Mouse (Mus musculus): ENCODE data around the gene Thap11. TPM values are rescaled to one million over a fixed set of nuclear protein-coding genes. Genes with fewer than 3 reads are reported as not detected.

Gene Thap11
- polyA plus RNA-seq, 1 experiment from 2014 or later, result 58.7 TPM

DNA sequence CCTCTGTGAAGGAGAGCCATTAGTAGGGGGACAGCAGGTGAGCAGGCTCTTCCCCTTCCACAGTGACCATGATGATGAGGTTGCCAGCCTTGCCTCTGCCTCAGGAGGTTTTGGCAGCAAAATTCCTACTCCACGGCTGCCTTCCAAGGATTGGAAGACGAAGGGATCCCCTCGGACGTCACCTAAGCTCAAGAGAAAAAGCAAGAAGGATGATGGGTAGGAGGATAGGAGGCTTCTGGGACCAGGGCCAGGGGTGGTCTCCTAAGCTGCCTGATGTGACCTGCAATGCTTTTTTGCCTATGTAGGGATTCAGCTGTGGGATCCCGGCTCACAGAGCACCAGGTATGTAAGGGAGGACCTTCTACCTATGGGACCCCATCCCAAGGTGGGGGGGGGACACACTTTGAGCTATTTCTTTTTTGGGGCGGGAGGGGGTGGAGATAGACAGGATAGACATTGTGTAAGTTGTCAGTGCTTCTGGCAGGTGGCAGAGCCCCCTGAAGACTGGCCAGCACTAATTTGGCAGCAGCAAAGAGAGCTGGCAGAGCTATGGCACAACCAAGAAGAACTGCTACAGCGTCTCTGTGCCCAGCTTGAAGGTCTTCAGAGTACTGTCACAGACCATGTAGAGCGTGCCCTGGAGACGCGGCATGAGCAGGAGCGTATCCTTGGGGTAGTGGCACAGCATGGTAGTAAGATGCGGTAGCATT, 35.0 kb downstream of the Thap11 start:
- H3K4me2 ChIP-seq, result no peak overlapping the region
- no peak for ATAC-seq (ENCODE audit: low FRiP score)
- peaks cover 92% of the 10 kb centered on the region for H3K36me3 ChIP-seq
- no peaks in the 10 kb centered on the region for H3K9me3 ChIP-seq
- no peaks in the 10 kb centered on the region for H3K27me3 ChIP-seq
- peaks cover 10% of the 10 kb centered on the region for H3K4me1 ChIP-seq (replicated peaks)
- H3K9ac ChIP-seq, result no peak overlapping the region
- WGBS, result 94% methylated on average over 12 of the region's 12 CpGs
- H3K27ac ChIP-seq, result no peak overlapping the region
- no peak overlapping the region for H3K4me3 ChIP-seq

DNA sequence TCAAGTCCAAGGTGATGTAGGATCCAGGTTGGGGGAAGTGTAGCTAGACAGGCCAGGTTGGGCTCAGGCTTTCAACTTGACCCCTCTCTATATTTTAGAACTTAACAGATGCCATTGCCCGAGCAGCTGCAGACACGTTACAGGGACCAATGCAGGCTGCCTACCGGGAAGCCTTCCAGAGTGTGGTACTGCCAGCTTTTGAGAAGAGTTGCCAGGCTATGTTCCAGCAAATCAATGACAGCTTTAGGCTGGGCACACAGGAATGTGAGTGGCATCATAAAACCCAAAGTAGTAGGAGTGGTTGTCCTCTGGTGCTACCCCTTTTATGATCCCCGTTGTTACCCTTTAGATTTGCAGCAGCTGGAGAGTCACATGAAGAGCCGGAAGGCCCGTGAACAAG, 35.9 kb downstream of the Thap11 start:
- no peak for ATAC-seq (ENCODE audit: low FRiP score)
- 94% methylated on average over 6 of the region's 6 CpGs for WGBS
- no peak overlapping the region for H3K4me2 ChIP-seq
- no peak overlapping the region for H3K4me3 ChIP-seq
- H3K4me1 ChIP-seq (replicated peaks), result peaks cover 10% of the 10 kb centered on the region
- no peaks in the 10 kb centered on the region for H3K9me3 ChIP-seq
- peaks cover 90% of the 10 kb centered on the region for H3K36me3 ChIP-seq
- no peak overlapping the region for H3K27ac ChIP-seq
- no peaks in the 10 kb centered on the region for H3K27me3 ChIP-seq
- no peak overlapping the region for H3K9ac ChIP-seq

DNA sequence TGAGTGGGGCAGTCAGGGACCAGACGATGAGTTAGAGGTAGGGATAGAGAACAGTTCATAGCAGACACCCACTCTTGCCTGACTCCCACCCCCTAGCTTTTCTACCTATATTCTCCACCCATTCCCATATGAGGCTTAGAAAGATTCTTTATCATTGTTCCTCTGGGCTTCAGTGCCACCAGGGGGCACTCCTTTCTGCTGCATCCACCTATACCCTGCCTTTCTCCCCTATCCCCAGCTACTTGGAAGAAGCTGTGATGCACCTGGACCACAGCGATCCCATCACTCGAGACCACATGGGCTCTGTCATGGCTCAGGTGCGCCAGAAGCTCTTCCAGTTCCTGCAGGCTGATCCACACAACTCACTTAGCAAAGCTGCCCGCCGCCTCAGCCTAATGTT, 37.5 kb downstream of the Thap11 start:
- Histone ChIP-seq H3K4me3 (no peak overlapping the region), H3K36me3 (peaks cover 78% of the 10 kb centered on the region), H3K4me1 (replicated peaks) (peaks cover 10% of the 10 kb centered on the region), H3K27ac (no peak overlapping the region), H3K9me3 (no peaks in the 10 kb centered on the region), H3K9ac (no peak overlapping the region), H3K27me3 (no peaks in the 10 kb centered on the region), H3K4me2 (no peak overlapping the region)
- WGBS, result 87% methylated on average over 6 of the region's 6 CpGs
- no peak; the same call in 1 of the 2 replicates for ATAC-seq (ENCODE audit: low FRiP score)

DNA sequence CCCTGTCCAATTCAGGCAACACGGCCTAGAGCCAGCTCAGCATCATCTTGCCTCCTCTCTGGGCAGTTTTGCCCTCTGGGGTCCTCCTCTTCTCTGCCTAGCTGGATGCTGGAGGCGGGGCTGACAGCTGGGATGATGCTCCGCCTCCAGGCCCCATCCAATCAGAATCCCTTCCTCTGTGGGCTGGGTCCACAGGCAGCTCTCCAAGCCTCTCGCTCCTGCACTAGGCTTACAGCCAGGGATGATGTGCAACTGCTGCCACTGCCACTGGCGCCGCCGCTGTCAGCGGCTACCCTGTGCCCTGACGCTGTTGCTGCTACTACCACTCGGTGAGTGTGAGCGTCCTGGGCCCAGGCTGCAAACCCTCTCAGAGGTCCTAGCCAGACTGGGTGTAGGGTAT, 38.4 kb downstream of the Thap11 start, which contains the start of gene Nrn1l:
Gene Nrn1l (plus strand): TSS at position 229 of the 400 bp plus-strand sequence.
- peaks cover 10% of the 10 kb centered on the region for H3K4me1 ChIP-seq (replicated peaks)
- peak within 1 kb of the TSS; percentile 7; the same call in 1 of the 2 replicates for H3K4me3 ChIP-seq
- 0 out of 2 replicates have a peak within 1 kb of the TSS, but pooled peaks have one; percentile 26 for H3K4me2 ChIP-seq
- 6% methylated on average over 11 of the region's 11 CpGs for WGBS
- ATAC-seq (ENCODE audit: low FRiP score), result peak; percentile 81
- H3K27me3 ChIP-seq, result no peaks in the 10 kb centered on the region
- H3K9me3 ChIP-seq, result no peaks in the 10 kb centered on the region
- H3K36me3 ChIP-seq, result peaks cover 69% of the 10 kb centered on the region
- peak within 1 kb of the TSS; percentile 62 for H3K27ac ChIP-seq
- H3K9ac ChIP-seq, result peak within 1 kb of the TSS; percentile 43

DNA sequence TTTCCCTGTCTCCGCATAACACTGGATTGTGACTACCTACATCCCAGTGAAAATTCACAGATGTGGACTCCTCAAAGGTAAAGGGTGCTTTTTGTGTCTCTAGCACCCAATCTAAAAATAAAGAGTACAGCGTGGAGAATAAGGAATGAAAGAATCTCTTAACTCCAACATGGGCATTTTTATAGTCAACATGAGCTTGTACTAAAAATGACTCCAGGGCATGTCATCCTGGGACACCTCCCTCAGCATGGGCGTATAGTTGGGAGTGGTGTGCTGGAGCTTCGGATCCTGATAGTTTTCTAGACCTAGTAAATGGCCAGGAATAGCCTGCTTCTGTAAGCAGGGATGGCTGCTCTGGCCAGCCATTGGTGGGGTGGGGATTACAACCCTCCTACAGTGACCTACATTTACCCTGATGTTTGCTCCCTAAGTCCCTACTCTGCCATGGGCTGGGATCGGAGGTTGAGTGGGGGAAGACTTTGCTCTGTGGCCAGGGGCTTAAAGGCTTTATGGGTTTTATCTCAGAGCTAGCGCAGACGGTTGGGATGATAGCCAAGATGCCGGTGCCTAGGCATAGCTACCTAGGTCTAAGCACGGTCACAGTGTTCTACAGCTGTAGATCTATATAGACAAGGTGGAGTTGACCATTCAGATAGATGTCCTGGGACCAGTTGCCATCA, 43.0 kb downstream of the Thap11 start:
- no peak overlapping the region for H3K4me2 ChIP-seq
- ATAC-seq (ENCODE audit: low FRiP score), result no peak
- H3K36me3 ChIP-seq, result peaks cover 23% of the 10 kb centered on the region
- no peak overlapping the region for H3K9ac ChIP-seq
- WGBS, result 84% methylated on average over 9 of the region's 9 CpGs
- no peak overlapping the region for H3K4me3 ChIP-seq
- no peaks in the 10 kb centered on the region for H3K9me3 ChIP-seq
- no peak overlapping the region for H3K27ac ChIP-seq
- H3K27me3 ChIP-seq, result no peaks in the 10 kb centered on the region
- peaks cover 24% of the 10 kb centered on the region for H3K4me1 ChIP-seq (replicated peaks)

DNA sequence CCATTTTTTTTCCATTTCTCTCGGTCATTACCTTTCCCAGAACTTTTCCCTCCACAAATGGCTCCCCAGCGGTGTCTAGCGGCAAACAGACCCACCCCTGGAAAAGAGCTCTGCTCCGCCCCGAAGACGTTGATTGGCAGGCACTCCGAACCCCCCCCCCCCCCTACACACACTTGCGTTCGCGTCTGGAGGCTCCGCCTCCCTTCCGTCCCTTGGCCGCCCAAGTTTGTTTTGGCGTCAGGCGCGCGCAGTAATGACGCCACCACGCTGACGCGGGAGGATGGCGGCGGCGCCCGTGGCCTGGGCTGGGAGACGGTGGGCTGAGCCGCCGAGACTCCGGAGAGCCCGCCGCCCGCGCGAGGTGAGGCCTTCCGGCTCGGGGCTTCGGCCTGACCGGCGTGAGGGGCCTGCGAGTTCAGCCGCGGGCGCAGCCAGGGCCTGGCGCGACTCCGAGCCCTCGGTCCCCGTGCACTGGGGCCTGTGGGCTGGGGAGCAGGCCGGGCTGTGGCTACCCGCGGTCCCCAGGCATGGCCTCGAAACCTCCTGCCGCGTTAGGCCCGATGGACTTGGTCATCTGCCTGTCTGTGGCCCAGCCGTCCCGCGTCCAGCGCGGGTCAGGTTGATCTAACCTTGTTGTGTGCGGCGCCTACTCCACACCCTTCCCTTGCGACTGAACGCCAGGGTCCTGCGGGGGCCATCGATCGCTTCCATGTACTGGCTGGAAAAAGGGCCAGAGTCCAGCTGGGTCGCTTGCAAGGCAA, 45.4 kb downstream of the Thap11 start, which contains the start of gene Pskh1:
Gene Pskh1 (plus strand): TSS at position 262 of the 761 bp plus-strand sequence.
- H3K27me3 ChIP-seq, result no peaks in the 10 kb centered on the region
- H3K36me3 ChIP-seq, result peaks cover 6% of the 10 kb centered on the region; the same call in 1 of the 2 replicates
- H3K9me3 ChIP-seq, result no peaks in the 10 kb centered on the region
- peak within 1 kb of the TSS; percentile 90 for H3K27ac ChIP-seq
- H3K9ac ChIP-seq, result peak within 1 kb of the TSS; percentile 99
- H3K4me1 ChIP-seq (replicated peaks), result peaks cover 14% of the 10 kb centered on the region
- ATAC-seq (ENCODE audit: low FRiP score), result peak; percentile 93
- peak within 1 kb of the TSS; percentile 93 for H3K4me3 ChIP-seq
- peak within 1 kb of the TSS; percentile 90 for H3K4me2 ChIP-seq
- under 1% methylated on average over 63 of the region's 68 CpGs for WGBS

DNA sequence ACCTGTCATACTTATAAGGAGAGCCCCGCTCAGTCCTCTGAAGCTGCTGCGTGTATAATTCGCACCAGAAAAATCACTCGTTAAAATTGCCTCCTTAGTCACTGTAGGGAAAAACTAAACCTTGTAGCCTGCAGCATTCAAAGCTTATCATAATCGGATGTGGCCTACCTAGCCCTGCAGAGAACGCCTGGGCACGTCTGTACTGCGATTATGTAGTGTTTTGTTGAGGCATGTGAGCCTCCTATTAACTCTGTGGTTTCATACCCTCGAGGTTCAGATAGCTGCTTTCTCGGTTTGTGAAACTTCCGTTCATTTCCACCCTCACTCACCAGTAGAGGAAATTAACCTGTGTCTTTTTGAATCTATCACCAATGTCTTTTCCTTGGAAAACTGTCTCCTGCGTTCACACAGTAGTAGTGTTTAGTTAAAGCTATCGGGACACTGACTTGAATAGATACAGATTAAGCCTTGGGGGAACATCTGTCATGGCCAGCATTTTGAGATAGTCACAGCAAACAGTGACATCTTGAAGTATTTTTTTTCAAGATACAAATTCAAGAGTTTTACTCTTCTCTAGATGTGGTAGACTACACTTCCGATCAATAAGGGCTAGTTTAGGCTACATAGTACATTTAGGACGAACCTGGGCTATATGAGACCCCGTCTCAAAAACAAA, 46.1 kb downstream of the Thap11 start:
- H3K4me2 ChIP-seq, result peak overlapping the region; percentile 90
- peaks cover 1% of the 10 kb centered on the region; the same call in 1 of the 2 replicates for H3K36me3 ChIP-seq
- peak overlapping the region; percentile 93 for H3K4me3 ChIP-seq
- H3K9me3 ChIP-seq, result no peaks in the 10 kb centered on the region
- H3K27ac ChIP-seq, result peak overlapping the region; percentile 90
- H3K9ac ChIP-seq, result peak overlapping the region; percentile 99
- H3K27me3 ChIP-seq, result no peaks in the 10 kb centered on the region
- WGBS, result 42% methylated on average over 16 of the region's 16 CpGs
- ATAC-seq (ENCODE audit: low FRiP score), result no peak
- H3K4me1 ChIP-seq (replicated peaks), result peaks cover 14% of the 10 kb centered on the region

Other genes starting within 250 kb of the Thap11 start
- gene Ripor1, start 249.9 kb upstream of the Thap11 start, polyA plus RNA-seq (2015; fragmentation: Nextera tagmentation; extraction: Ambion mirVana), result 26.6 and 27.1 TPM in 2 replicates
- 114 and 120 TPM in 2 replicates for gene Ctcf, start 218.6 kb upstream of the Thap11 start, polyA plus RNA-seq (2015; fragmentation: Nextera tagmentation; extraction: Ambion mirVana)
- gene Agrp, start 217.7 kb upstream of the Thap11 start, polyA plus RNA-seq (2015; fragmentation: Nextera tagmentation; extraction: Ambion mirVana), result 0.43 and 1.2 TPM in 2 replicates
- gene Carmil2, start 168.9 kb upstream of the Thap11 start, polyA plus RNA-seq (2015; fragmentation: Nextera tagmentation; extraction: Ambion mirVana), result 16.2 TPM in 2 replicates
- 93.0 and 95.2 TPM in 2 replicates for gene Acd, start 154.0 kb upstream of the Thap11 start, polyA plus RNA-seq (2015; fragmentation: Nextera tagmentation; extraction: Ambion mirVana)
- 45.4 and 47.7 TPM in 2 replicates for gene Pard6a, start 154.0 kb upstream of the Thap11 start, polyA plus RNA-seq (2015; fragmentation: Nextera tagmentation; extraction: Ambion mirVana)
- 0.16 and 0.28 TPM in 2 replicates for gene 4933405L10Rik, start 147.5 kb upstream of the Thap11 start, polyA plus RNA-seq (2015; fragmentation: Nextera tagmentation; extraction: Ambion mirVana)
- 12.8 TPM in 2 replicates for gene Enkd1, start 146.9 kb upstream of the Thap11 start, polyA plus RNA-seq (2015; fragmentation: Nextera tagmentation; extraction: Ambion mirVana)
- 90.7 and 94.2 TPM in 2 replicates for gene Gfod2, start 96.5 kb upstream of the Thap11 start, polyA plus RNA-seq (2015; fragmentation: Nextera tagmentation; extraction: Ambion mirVana)
- gene Ranbp10, start 27.8 kb upstream of the Thap11 start, polyA plus RNA-seq (2015; fragmentation: Nextera tagmentation; extraction: Ambion mirVana), result 11.5 and 14.3 TPM in 2 replicates
- gene Tsnaxip1, start 27.4 kb upstream of the Thap11 start, polyA plus RNA-seq (2015; fragmentation: Nextera tagmentation; extraction: Ambion mirVana), result 0.80 and 1.6 TPM in 2 replicates
- gene Cenpt, start 1.9 kb upstream of the Thap11 start, polyA plus RNA-seq (2015; fragmentation: Nextera tagmentation; extraction: Ambion mirVana), result 59.7 and 61.1 TPM in 2 replicates
- gene Nutf2, start 5.4 kb downstream of the Thap11 start, polyA plus RNA-seq (2015; fragmentation: Nextera tagmentation; extraction: Ambion mirVana), result 186 and 205 TPM in 2 replicates
- gene Edc4, start 25.7 kb downstream of the Thap11 start, polyA plus RNA-seq (2015; fragmentation: Nextera tagmentation; extraction: Ambion mirVana), result 49.3 and 50.3 TPM in 2 replicates
- gene Nrn1l, start 38.4 kb downstream of the Thap11 start, polyA plus RNA-seq (2015; fragmentation: Nextera tagmentation; extraction: Ambion mirVana), result 0.88 and 0.94 TPM in 2 replicates
- 12.4 and 13.1 TPM in 2 replicates for gene Pskh1, start 45.3 kb downstream of the Thap11 start, polyA plus RNA-seq (2015; fragmentation: Nextera tagmentation; extraction: Ambion mirVana)
- 2.8 and 4.0 TPM in 2 replicates for gene Ctrl, start 78.7 kb downstream of the Thap11 start, polyA plus RNA-seq (2015; fragmentation: Nextera tagmentation; extraction: Ambion mirVana)
- gene Psmb10, start 83.3 kb downstream of the Thap11 start, polyA plus RNA-seq (2015; fragmentation: Nextera tagmentation; extraction: Ambion mirVana), result 40.3 and 46.9 TPM in 2 replicates
- 0.90 and 1.0 TPM in 2 replicates for gene Lcat, start 88.2 kb downstream of the Thap11 start, polyA plus RNA-seq (2015; fragmentation: Nextera tagmentation; extraction: Ambion mirVana)
- 7.9 and 8.9 TPM in 2 replicates for gene Slc12a4, start 111.0 kb downstream of the Thap11 start, polyA plus RNA-seq (2015; fragmentation: Nextera tagmentation; extraction: Ambion mirVana)
- not detected in 2 replicates for gene Dpep3, start 124.3 kb downstream of the Thap11 start, polyA plus RNA-seq (2015; fragmentation: Nextera tagmentation; extraction: Ambion mirVana)
- 23.3 and 23.6 TPM in 2 replicates for gene Dus2, start 136.2 kb downstream of the Thap11 start, polyA plus RNA-seq (2015; fragmentation: Nextera tagmentation; extraction: Ambion mirVana)
- 0.23 TPM in 1 of 2 replicates, not detected in the other for gene Dpep2nb, start 150.8 kb downstream of the Thap11 start, polyA plus RNA-seq (2015; fragmentation: Nextera tagmentation; extraction: Ambion mirVana)
- 21.4 and 22.5 TPM in 2 replicates for gene Ddx28, start 156.8 kb downstream of the Thap11 start, polyA plus RNA-seq (2015; fragmentation: Nextera tagmentation; extraction: Ambion mirVana)
- 4.1 and 4.7 TPM in 2 replicates for gene Nfatc3, start 203.7 kb downstream of the Thap11 start, polyA plus RNA-seq (2015; fragmentation: Nextera tagmentation; extraction: Ambion mirVana)

Data from hindbrain, embryonic 13.5 days (tissue).